Mouse (Mus musculus): ENCODE measurements around the gene Nepro.

DNA sequence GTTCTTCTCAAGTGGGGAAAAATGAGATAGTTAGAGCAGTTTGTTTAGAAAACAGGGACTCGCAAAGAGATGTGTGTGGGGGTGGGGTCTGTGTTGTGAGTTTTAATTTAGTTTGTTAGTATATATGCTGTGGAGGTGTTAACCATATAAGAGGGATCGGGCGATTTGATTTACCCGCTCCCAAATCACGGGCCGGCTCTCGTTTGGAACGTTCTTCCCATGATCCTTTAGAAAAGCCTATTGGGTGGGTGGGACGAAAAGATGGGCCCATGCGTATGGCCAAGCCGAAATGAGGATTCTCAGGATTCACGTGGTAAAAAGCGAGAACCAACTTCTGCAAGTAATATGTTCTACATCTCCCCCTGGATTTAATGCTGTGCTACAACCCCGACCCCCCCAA, 746 bp downstream of the Nepro start:
- TF ChIP-seq CTCF (IDR thresholded peaks at IDR 0.05; ENCODE audit: extremely low read depth, insufficient read depth, low read length), result no peak
- TF ChIP-seq POLR2A (IDR thresholded peaks at IDR 0.05; ENCODE audit: extremely low read depth, insufficient read depth, low read length), result no peak
